Mouse (Mus musculus): ENCODE data around the gene 2610528J11Rik.

DNA sequence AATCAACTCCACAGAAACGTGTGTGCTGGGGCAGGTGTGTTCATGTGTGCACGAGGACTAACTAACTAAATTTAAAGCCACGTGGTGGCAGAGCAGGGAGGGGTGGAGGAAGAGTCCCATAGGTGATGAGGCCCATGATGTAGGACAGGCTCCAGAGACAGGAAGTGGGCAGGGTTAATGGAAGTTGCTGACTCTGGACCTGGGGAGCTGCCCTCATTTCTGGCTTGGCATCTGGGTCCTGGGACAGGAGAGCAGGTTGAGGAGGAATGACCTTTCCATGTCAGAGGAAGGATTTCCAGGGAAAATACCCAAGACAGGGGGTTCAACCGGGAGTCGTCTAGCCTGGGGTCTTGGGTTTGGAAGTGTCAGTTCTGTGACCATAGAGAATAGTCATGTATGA, 5.9 kb downstream of the 2610528J11Rik start:
- TF ChIP-seq CTCF (IDR thresholded peaks at IDR 0.05; ENCODE audit: borderline replicate concordance, extremely low read depth, insufficient read depth, insufficient read length) (no peak), POLR2A (IDR thresholded peaks at IDR 0.05; ENCODE audit: borderline replicate concordance, extremely low read depth, insufficient read depth, insufficient read length, poor library complexity, severe bottlenecking) (no peak)

Measured in brain, embryonic 14.5 days (tissue).